Mouse (Mus musculus) hindbrain, embryonic 11.5 days (tissue): ENCODE results near the gene Higd1a. TPM values are rescaled to one million over a fixed set of nuclear protein-coding genes. Genes with fewer than 3 reads are reported as not detected.

ENCODE experiments used
- ATAC-seq: fragments of 200-750 bp; cut with Nextera tagmentation; 2 replicates; pipeline ENCODE4 v1.8.0; 2017; ENCODE audit warnings: mild to moderate bottlenecking, moderate TSS enrichment, moderate library complexity; ENCODE audit not compliant: low FRiP score
- DNase-seq: peaks from one replicate; pipeline ENCODE4 v3.0.0-alpha.2; 2015; ENCODE audit warnings: low spot score
- H3K27ac ChIP-seq: fragments of 300-500 bp; sonication (generic); 2 replicates; pipeline ENCODE4 v1.5.1; 2014; ENCODE audit warnings: mild to moderate bottlenecking, low read depth, low read length
- H3K27me3 ChIP-seq: fragments of 300-500 bp; sonication (generic); 2 replicates; pipeline ENCODE4 v1.6.1; 2014; ENCODE audit warnings: mild to moderate bottlenecking, low read length, moderate library complexity, mixed read lengths; ENCODE audit not compliant: control insufficient read depth, insufficient read depth
- H3K36me3 ChIP-seq: fragments of 300-500 bp; sonication (generic); 2 replicates; pipeline ENCODE4 v1.6.1; 2014; ENCODE audit warnings: mild to moderate bottlenecking, low read length, moderate library complexity, mixed read lengths; ENCODE audit not compliant: control insufficient read depth, insufficient read depth
- H3K4me1 ChIP-seq: fragments of 300-500 bp; sonication (generic); replicated peaks from 2 replicates; pipeline ENCODE4 v1.6.1; 2014; ENCODE audit warnings: low read length, mixed read lengths; ENCODE audit not compliant: control insufficient read depth, insufficient read depth
- H3K4me2 ChIP-seq: fragments of 300-500 bp; sonication (generic); replicated peaks from 2 replicates; pipeline ENCODE4 v1.6.1; 2014; ENCODE audit warnings: mild to moderate bottlenecking, low read depth, low read length
- H3K4me3 ChIP-seq: fragments of 300-500 bp; sonication (generic); 2 replicates; pipeline ENCODE4 v1.5.1; 2014; ENCODE audit warnings: low read depth, low read length
- H3K9ac ChIP-seq: fragments of 300-500 bp; sonication (generic); 2 replicates; pipeline ENCODE4 v1.6.1; 2014; ENCODE audit warnings: low read depth, low read length
- H3K9me3 ChIP-seq: fragments of 300-500 bp; sonication (generic); 2 replicates; pipeline ENCODE4 v1.6.1; 2016; ENCODE audit warnings: low read length; ENCODE audit not compliant: control insufficient read depth
- WGBS: fragments of 180-500 bp; shearing (Covaris S2); extraction: QIAGEN DNeasy Blood & Tissue Kit; methylation state at CpG from one replicate; pipeline ENCODE4 v1.1.7; 2014; 5-methylcytosine and 5-hydroxymethylcytosine counted together
- polyA plus RNA-seq: library from polyadenylated mRNA; unstranded; fragments of >200 nt; fragmentation: Nextera tagmentation; extraction: Ambion mirVana; gene quantifications from 2 replicates; pipeline ENCODE4 v1.2.1, GENCODE M21; 2014

The Higd1a gene
- polyA plus RNA-seq, 1 experiment from 2014 or later = 149 TPM

GRCm38 (mm10) chr9:121823991-121824390, 34.2 kb downstream of the Higd1a start:
- no peak for ATAC-seq
- 88% methylated on average over 7 of the region's 7 CpGs for WGBS
- Histone ChIP-seq H3K4me1 (no peaks in the 10 kb centered on the region), H3K9ac (no peak overlapping the region), H3K36me3 (no peaks in the 10 kb centered on the region), H3K4me3 (no peak overlapping the region), H3K4me2 (no peak overlapping the region), H3K27me3 (no peaks in the 10 kb centered on the region), H3K9me3 (no peaks in the 10 kb centered on the region), H3K27ac (no peak overlapping the region)
- DNase-seq = no peak

GRCm38 (mm10) chr9:121823051-121823450, 35.1 kb downstream of the Higd1a start:
- Histone ChIP-seq H3K4me2 (no peak overlapping the region), H3K27ac (no peak overlapping the region), H3K4me1 (no peaks in the 10 kb centered on the region), H3K9me3 (no peaks in the 10 kb centered on the region), H3K4me3 (no peak overlapping the region), H3K27me3 (no peaks in the 10 kb centered on the region), H3K9ac (no peak overlapping the region), H3K36me3 (no peaks in the 10 kb centered on the region)
- 100% methylated on average over 1 of the region's 1 CpGs for WGBS
- ATAC-seq = no peak
- DNase-seq = no peak

- Histone ChIP-seq H3K27ac (no peak overlapping the region), H3K9ac (no peak overlapping the region), H3K4me1 (no peaks in the 10 kb centered on the region), H3K27me3 (no peaks in the 10 kb centered on the region), H3K4me2 (no peak overlapping the region), H3K9me3 (no peaks in the 10 kb centered on the region), H3K4me3 (no peak overlapping the region), H3K36me3 (no peaks in the 10 kb centered on the region)
- DNase-seq (no peak), ATAC-seq (peak; percentile 30; the same call in 1 of the 2 replicates)
- WGBS = 70% methylated on average over 6 of the region's 6 CpGs
These were observed 35.6 kb downstream of the Higd1a start for GRCm38 (mm10) chr9:121822585-121822991.

GRCm38 (mm10) chr9:121820765-121821164, 37.4 kb downstream of the Higd1a start:
- WGBS = 69% methylated on average over 5 of the region's 5 CpGs

GRCm38 (mm10) chr9:121819771-121820471, 38.2 kb downstream of the Higd1a start:
- no peak overlapping the region for H3K4me3 ChIP-seq
- 52% methylated on average over 7 of the region's 7 CpGs for WGBS
- no peak overlapping the region for H3K9ac ChIP-seq
- no peaks in the 10 kb centered on the region for H3K36me3 ChIP-seq
- H3K9me3 ChIP-seq = no peaks in the 10 kb centered on the region
- no peak overlapping the region for H3K27ac ChIP-seq
- DNase-seq = no peak
- H3K4me1 ChIP-seq = no peaks in the 10 kb centered on the region
- no peaks in the 10 kb centered on the region for H3K27me3 ChIP-seq
- ATAC-seq = no peak
- no peak overlapping the region for H3K4me2 ChIP-seq

More at GRCm38 (mm10) chr9:121820765-121821164, 37.4 kb downstream of the Higd1a start:
- no peak overlapping the region for H3K4me2 ChIP-seq
- no peak for DNase-seq
- no peaks in the 10 kb centered on the region for H3K27me3 ChIP-seq
- no peaks in the 10 kb centered on the region for H3K9me3 ChIP-seq
- no peak for ATAC-seq
- H3K27ac ChIP-seq = no peak overlapping the region
- H3K4me3 ChIP-seq = no peak overlapping the region
- H3K4me1 ChIP-seq = no peaks in the 10 kb centered on the region
- no peak overlapping the region for H3K9ac ChIP-seq
- H3K36me3 ChIP-seq = no peaks in the 10 kb centered on the region

GRCm38 (mm10) chr9:121819073-121819770, 38.9 kb downstream of the Higd1a start:
- 82% methylated on average over 9 of the region's 9 CpGs for WGBS
- Histone ChIP-seq H3K36me3 (no peaks in the 10 kb centered on the region), H3K9me3 (no peaks in the 10 kb centered on the region), H3K27me3 (no peaks in the 10 kb centered on the region), H3K9ac (no peak overlapping the region), H3K4me3 (no peak overlapping the region), H3K4me2 (no peak overlapping the region), H3K4me1 (no peaks in the 10 kb centered on the region), H3K27ac (no peak overlapping the region)
- DNase-seq (no peak), ATAC-seq (no peak)

GRCm38 (mm10) chr9:121815183-121815582, 43.0 kb downstream of the Higd1a start:
- Histone ChIP-seq H3K4me3 (no peak overlapping the region), H3K36me3 (no peaks in the 10 kb centered on the region), H3K9ac (no peak overlapping the region), H3K4me2 (no peak overlapping the region), H3K27ac (no peak overlapping the region), H3K27me3 (no peaks in the 10 kb centered on the region), H3K4me1 (peaks cover 3% of the 10 kb centered on the region), H3K9me3 (no peaks in the 10 kb centered on the region)
- 73% methylated on average over 6 of the region's 6 CpGs for WGBS
- DNase-seq (no peak), ATAC-seq (no peak)

- DNase-seq (peak; percentile 54), ATAC-seq (peak; percentile 77)
- Histone ChIP-seq H3K27me3 (no peaks in the 10 kb centered on the region), H3K36me3 (no peaks in the 10 kb centered on the region), H3K9me3 (no peaks in the 10 kb centered on the region), H3K27ac (peak overlapping the region; percentile 51; the same call in 1 of the 2 replicates), H3K4me2 (no peak overlapping the region), H3K9ac (peak overlapping the region; percentile 44; the same call in 1 of the 2 replicates), H3K4me1 (peaks cover 12% of the 10 kb centered on the region), H3K4me3 (no peak overlapping the region)
- 11% methylated on average over 15 of the region's 15 CpGs for WGBS
These were observed 47.9 kb downstream of the Higd1a start for GRCm38 (mm10) chr9:121810081-121810821.
